Mouse (Mus musculus) midbrain, embryonic 15.5 days (tissue): Measurements from ENCODE around the gene Commd1. TPM values are rescaled to one million over a fixed set of nuclear protein-coding genes. Genes with fewer than 3 reads are reported as not detected.
A peak's percentile ranks its signal among the peaks of the same experiment; 100 is the strongest.

Experiments used
- ATAC-seq: fragments of 200-750 bp; cut with Nextera tagmentation; replicated peaks from 2 replicates; pipeline ENCODE4 v1.8.0; 2017; ENCODE audit warnings: moderate TSS enrichment
- H3K27ac ChIP-seq: fragments of 300-500 bp; sonication (generic); 2 replicates; pipeline ENCODE4 v1.5.1; 2015; ENCODE audit warnings: mild to moderate bottlenecking, inconsistent platforms
- H3K27me3 ChIP-seq: fragments of 300-500 bp; sonication (generic); replicated peaks from 2 replicates; pipeline ENCODE4 v1.6.1; 2015; ENCODE audit warnings: inconsistent platforms
- H3K36me3 ChIP-seq: fragments of 300-500 bp; sonication (generic); replicated peaks from 2 replicates; pipeline ENCODE4 v1.6.1; 2015; ENCODE audit warnings: inconsistent platforms
- H3K4me1 ChIP-seq: fragments of 300-500 bp; sonication (generic); 2 replicates; pipeline ENCODE4 v1.6.1; 2015; ENCODE audit warnings: inconsistent platforms
- H3K4me2 ChIP-seq: fragments of 300-500 bp; sonication (generic); 2 replicates; pipeline ENCODE4 v1.6.1; 2015; ENCODE audit warnings: inconsistent platforms, mild to moderate bottlenecking, moderate library complexity
- H3K4me3 ChIP-seq: fragments of 300-500 bp; sonication (generic); 2 replicates; pipeline ENCODE4 v1.5.1; 2015; ENCODE audit warnings: mild to moderate bottlenecking, inconsistent platforms
- H3K9ac ChIP-seq: fragments of 300-500 bp; sonication (generic); 2 replicates; pipeline ENCODE4 v1.6.1; 2015; ENCODE audit warnings: mild to moderate bottlenecking, inconsistent platforms
- H3K9me3 ChIP-seq: fragments of 300-500 bp; sonication (generic); 2 replicates; pipeline ENCODE4 v1.6.1; 2016; ENCODE audit warnings: inconsistent platforms
- WGBS: fragments of 180-500 bp; shearing (Covaris S2); methylation state at CpG from one replicate; pipeline ENCODE4 v1.1.7; 2015; ENCODE audit warnings: mixed read lengths; 5-methylcytosine and 5-hydroxymethylcytosine counted together
- polyA plus RNA-seq: library from polyadenylated mRNA; unstranded; fragments of >200 nt; fragmentation: Nextera tagmentation; extraction: Ambion mirVana; gene quantifications from 2 replicates; pipeline ENCODE4 v1.2.1, GENCODE M21; 2015

Gene Commd1
- polyA plus RNA-seq, 1 experiment from 2014 or later = 241 TPM

DNA sequence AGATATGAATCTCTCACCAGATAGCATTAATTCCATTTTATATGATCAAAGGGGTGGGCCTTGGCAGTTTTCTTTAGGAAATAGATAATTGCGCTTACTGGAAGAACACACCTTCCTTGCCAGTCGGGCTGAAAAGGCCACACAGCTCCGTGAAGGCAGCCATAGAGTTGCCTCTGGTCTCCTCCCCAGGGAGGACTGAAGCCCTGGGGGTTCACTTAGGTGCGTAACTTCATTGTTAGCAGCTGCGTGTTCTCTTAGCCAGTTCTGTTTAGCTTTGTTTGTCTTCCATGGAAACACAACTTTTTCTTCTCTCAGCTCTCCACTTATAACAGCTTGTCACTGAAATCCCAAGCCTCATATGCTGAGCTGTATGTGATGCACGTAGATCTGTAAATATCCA, 89.7 kb downstream of the Commd1 start:
- Histone ChIP-seq H3K9ac (no peak overlapping the region), H3K4me2 (no peak overlapping the region), H3K4me1 (no peaks in the 10 kb centered on the region), H3K36me3 (no peaks in the 10 kb centered on the region), H3K9me3 (no peaks in the 10 kb centered on the region), H3K27ac (no peak overlapping the region), H3K27me3 (no peaks in the 10 kb centered on the region), H3K4me3 (no peak overlapping the region)
- no peak for ATAC-seq
- WGBS = 72% methylated on average over 6 of the region's 6 CpGs

DNA sequence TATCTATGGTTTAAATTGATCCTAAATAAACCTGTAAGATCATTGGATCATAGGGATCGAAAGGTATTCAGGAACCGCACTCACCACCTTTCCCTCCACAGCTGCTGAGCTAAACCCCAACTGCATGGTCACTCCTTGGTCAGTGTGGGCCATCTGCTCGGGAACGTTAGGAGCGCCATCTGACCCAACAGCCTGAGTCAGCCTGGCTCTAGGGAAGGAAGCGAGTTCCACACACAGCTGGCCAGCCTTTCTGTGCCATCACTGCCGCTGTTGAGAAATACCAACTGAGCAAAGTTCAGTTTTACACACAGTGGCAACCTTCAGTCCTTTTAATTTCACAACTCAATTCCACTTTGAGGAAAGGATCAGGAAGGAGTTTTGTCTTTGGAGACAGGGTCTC, 90.3 kb downstream of the Commd1 start:
- no peaks in the 10 kb centered on the region for H3K4me1 ChIP-seq
- H3K9ac ChIP-seq = no peak overlapping the region
- no peak for ATAC-seq
- 92% methylated on average over 7 of the region's 7 CpGs for WGBS
- H3K9me3 ChIP-seq = no peaks in the 10 kb centered on the region
- no peak overlapping the region for H3K27ac ChIP-seq
- H3K4me3 ChIP-seq = no peak overlapping the region
- H3K36me3 ChIP-seq = no peaks in the 10 kb centered on the region
- no peaks in the 10 kb centered on the region for H3K27me3 ChIP-seq
- no peak overlapping the region for H3K4me2 ChIP-seq

DNA sequence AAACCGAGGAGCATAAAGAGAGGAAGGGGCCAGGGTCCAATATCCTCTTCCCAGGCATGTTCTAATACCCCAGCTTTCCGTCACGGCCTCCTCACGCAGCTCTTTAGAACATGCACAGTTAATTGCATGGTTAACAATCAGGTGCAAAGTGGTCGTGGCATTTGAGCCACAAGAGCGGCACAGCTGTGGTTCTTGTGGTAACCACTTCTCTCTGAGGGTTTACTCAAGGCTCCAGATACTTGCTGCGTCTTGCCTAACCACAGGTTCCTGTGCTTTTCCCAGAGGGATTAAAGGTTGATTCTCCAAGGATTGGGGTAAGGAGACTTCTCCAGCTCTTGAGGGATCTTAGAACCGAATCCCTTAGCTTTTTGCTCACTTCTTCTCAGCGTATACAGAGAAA, 90.9 kb downstream of the Commd1 start:
- no peak for ATAC-seq
- WGBS = 70% methylated on average over 9 of the region's 9 CpGs
- H3K36me3 ChIP-seq = no peaks in the 10 kb centered on the region

DNA sequence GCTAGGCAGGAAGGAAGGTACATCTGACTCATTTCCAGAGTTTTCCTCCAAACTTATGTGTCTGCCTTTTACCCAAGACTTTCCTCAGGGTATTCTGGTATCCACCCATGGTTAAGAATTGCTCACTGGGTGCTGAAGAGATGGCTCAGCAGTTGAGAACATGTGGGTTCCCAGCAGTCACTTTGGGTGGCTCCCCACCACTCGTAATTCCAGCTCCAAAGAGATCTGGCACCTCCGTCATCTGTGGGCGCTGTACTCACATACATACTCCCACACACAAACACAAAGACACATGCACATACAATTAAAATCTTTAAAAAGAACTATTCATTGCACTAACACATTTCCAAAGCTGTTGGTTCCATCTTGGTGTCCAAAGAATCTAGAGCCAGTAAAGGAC, 93.0 kb downstream of the Commd1 start:
- Histone ChIP-seq H3K27me3 (no peaks in the 10 kb centered on the region), H3K27ac (no peak overlapping the region), H3K4me2 (no peak overlapping the region), H3K4me3 (no peak overlapping the region), H3K9me3 (no peaks in the 10 kb centered on the region), H3K4me1 (no peaks in the 10 kb centered on the region), H3K9ac (no peak overlapping the region), H3K36me3 (no peaks in the 10 kb centered on the region)
- no peak for ATAC-seq
- WGBS = 94% methylated on average over 3 of the region's 3 CpGs

More for the DNA sequence above, 90.9 kb downstream of the Commd1 start:
- Histone ChIP-seq H3K4me2 (no peak overlapping the region), H3K4me1 (no peaks in the 10 kb centered on the region), H3K9me3 (no peaks in the 10 kb centered on the region), H3K27me3 (no peaks in the 10 kb centered on the region), H3K9ac (no peak overlapping the region), H3K27ac (no peak overlapping the region), H3K4me3 (no peak overlapping the region)

DNA sequence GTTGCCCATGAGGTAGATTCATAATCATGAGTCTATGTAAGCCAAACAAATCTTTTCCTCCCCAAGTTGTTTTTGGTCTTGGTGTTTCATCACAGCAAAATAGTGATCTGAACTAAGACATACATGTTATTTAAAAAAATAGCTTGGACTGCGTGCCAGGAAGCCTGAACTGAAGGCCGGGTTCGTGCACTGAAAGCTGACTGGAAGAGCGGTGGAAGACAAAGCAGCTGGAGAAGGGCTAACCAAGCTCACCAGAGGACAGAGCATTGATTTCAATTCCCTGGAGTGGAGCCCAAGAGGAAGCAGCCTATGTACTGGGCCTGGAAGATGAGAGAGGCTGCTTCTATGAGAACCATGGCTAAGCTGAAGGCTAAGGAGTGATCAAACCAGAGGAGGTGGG, 95.2 kb downstream of the Commd1 start:
- 86% methylated on average over 4 of the region's 4 CpGs for WGBS
- no peak overlapping the region for H3K27ac ChIP-seq

DNA sequence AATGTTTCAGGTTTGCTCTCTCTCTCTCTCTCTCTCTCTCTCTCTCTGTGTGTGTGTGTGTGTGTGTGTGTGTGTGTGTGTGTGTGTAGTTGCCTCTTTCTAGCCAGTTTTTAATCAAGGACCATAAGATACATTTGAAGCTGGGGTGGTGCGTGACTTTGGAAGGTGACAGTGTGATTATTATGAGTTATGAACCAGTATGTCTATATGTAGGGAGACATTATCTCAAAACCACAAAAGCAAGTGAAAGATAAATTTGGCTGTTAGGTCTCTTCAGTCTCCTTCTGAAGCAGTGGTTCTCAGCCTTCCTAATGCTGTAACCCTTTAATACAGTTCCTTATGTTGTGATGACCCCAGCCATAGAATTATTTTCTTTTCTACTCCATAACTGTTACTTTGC, 96.8 kb downstream of the Commd1 start:
- WGBS = 88% methylated on average over 1 of the region's 1 CpGs

More for the DNA sequence above, 95.2 kb downstream of the Commd1 start:
- no peak for ATAC-seq
- H3K27me3 ChIP-seq = no peaks in the 10 kb centered on the region
- H3K9ac ChIP-seq = no peak overlapping the region
- no peaks in the 10 kb centered on the region for H3K4me1 ChIP-seq
- H3K4me2 ChIP-seq = no peak overlapping the region
- H3K36me3 ChIP-seq = no peaks in the 10 kb centered on the region
- H3K4me3 ChIP-seq = no peak overlapping the region
- H3K9me3 ChIP-seq = no peaks in the 10 kb centered on the region

DNA sequence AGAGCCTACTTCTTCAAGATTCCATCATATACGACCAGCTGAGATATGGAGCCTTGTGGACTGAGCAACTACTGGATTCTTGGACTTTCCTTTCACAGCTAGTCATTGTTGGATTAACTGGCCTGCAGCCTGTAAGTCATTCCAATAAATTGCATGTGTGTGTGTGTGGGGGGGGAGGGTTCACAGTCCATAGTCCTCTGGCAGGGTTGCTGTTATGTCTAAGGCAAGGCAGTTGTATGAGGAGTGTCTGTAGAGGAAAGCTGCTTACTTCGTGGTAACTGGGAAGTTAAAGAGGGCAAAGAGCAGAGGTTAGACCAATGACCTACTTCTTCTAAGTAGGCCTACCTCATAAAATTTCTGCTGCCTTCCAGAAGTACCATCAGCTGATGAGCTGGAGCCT, 98.5 kb downstream of the Commd1 start:
- no peak overlapping the region for H3K4me2 ChIP-seq
- no peak overlapping the region for H3K4me3 ChIP-seq
- no peak overlapping the region for H3K27ac ChIP-seq
- no peaks in the 10 kb centered on the region for H3K4me1 ChIP-seq
- ATAC-seq = no peak
- H3K27me3 ChIP-seq = no peaks in the 10 kb centered on the region
- WGBS = 87% methylated on average over 2 of the region's 2 CpGs
- H3K36me3 ChIP-seq = no peaks in the 10 kb centered on the region
- H3K9ac ChIP-seq = no peak overlapping the region
- no peaks in the 10 kb centered on the region for H3K9me3 ChIP-seq

More for the DNA sequence above, 96.8 kb downstream of the Commd1 start:
- Histone ChIP-seq H3K27ac (no peak overlapping the region), H3K9ac (no peak overlapping the region), H3K4me2 (no peak overlapping the region), H3K36me3 (no peaks in the 10 kb centered on the region), H3K9me3 (no peaks in the 10 kb centered on the region), H3K4me1 (no peaks in the 10 kb centered on the region), H3K4me3 (no peak overlapping the region), H3K27me3 (no peaks in the 10 kb centered on the region)
- no peak for ATAC-seq

DNA sequence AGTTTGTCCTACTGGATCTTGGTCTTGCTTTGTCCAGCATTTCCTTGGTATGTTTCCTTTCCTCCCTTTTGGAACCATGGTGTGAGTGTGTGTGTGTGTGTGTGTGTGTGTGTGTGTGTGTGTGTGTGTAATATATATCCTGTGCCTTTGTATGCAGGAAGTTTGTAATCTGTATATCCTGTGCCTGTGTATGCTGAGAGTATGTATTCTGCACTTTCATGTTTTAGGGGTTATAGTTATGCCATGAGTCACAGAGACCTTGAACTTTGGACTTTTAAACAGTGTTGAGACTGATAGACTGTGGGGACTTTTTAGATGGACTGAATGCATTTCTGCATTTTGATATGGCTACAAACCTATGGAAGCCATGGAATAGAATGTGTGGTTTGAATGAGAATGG, 99.3 kb downstream of the Commd1 start:
- H3K4me2 ChIP-seq = no peak overlapping the region
- ATAC-seq = no peak
- no peak overlapping the region for H3K27ac ChIP-seq
- H3K4me3 ChIP-seq = no peak overlapping the region
- H3K36me3 ChIP-seq = no peaks in the 10 kb centered on the region
- H3K9ac ChIP-seq = no peak overlapping the region
- H3K27me3 ChIP-seq = no peaks in the 10 kb centered on the region
- H3K4me1 ChIP-seq = no peaks in the 10 kb centered on the region
- H3K9me3 ChIP-seq = no peaks in the 10 kb centered on the region

DNA sequence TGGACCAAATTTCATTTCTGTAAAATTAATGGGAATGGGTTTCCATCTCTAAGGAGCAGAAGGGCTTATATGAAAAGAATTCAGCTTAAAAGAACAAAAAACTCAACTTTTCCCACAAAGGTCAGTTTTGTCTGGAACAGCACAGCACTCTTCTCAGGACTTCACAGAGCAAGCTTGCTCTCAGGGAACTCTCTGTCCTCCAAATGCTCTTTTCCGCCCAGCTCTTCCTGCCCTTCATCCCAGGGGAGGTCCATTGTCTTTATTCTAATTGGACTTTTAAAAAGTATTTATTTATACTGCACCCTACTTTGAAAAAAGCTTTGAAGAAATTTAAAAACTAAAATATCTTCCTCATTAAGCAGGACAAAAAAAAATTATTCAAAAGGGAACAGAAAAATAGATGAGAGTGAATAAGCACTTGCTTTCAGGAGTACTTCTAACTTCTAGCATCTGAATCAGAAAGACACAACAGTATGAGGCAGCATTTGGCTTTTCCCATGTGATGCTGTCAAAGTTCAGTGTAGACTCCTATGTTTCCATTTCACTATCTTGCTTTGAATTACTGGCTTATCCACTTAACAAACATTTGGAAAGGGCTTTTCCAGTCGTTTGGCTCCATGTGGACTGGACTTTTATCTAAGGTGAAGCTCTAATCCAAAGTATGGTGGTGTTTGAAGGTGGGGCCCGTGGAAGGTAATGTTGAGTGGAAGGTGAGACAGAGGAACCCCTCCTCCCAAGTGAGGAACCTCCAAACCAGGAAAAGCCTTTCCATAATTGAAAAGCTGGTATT, 101.6 kb downstream of the Commd1 start:
- no peaks in the 10 kb centered on the region for H3K9me3 ChIP-seq
- no peak overlapping the region for H3K4me3 ChIP-seq
- no peak overlapping the region for H3K27ac ChIP-seq
- WGBS = 71% methylated on average over 3 of the region's 3 CpGs
- no peaks in the 10 kb centered on the region for H3K27me3 ChIP-seq
- H3K9ac ChIP-seq = no peak overlapping the region
- no peaks in the 10 kb centered on the region for H3K36me3 ChIP-seq
- ATAC-seq = no peak
- peaks cover 5% of the 10 kb centered on the region for H3K4me1 ChIP-seq
- no peak overlapping the region for H3K4me2 ChIP-seq

DNA sequence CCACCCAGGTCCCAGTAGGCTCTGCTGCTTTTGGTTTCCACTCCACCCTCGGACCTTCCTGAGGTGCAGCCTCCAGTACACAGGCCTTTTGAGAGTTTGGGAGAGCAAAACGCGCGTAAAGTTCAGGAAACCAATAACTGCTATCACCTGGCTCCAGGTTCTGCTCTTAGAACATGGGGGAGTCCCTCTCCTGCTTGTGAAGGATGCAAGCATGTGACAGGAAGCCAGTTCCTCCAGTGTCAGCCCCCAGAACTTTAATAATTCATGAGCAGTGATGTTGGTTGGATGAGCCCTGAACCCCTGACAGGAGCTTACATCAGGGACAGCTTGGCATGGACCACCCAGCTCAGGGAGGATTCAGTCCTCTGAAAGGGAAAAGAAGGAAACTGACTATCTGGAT, 102.5 kb downstream of the Commd1 start:
- Histone ChIP-seq H3K4me1 (peaks cover 14% of the 10 kb centered on the region), H3K9ac (no peak overlapping the region), H3K4me3 (no peak overlapping the region), H3K9me3 (no peaks in the 10 kb centered on the region), H3K27ac (no peak overlapping the region), H3K4me2 (no peak overlapping the region), H3K36me3 (no peaks in the 10 kb centered on the region), H3K27me3 (no peaks in the 10 kb centered on the region)
- no peak for ATAC-seq
- 91% methylated on average over 4 of the region's 4 CpGs for WGBS

DNA sequence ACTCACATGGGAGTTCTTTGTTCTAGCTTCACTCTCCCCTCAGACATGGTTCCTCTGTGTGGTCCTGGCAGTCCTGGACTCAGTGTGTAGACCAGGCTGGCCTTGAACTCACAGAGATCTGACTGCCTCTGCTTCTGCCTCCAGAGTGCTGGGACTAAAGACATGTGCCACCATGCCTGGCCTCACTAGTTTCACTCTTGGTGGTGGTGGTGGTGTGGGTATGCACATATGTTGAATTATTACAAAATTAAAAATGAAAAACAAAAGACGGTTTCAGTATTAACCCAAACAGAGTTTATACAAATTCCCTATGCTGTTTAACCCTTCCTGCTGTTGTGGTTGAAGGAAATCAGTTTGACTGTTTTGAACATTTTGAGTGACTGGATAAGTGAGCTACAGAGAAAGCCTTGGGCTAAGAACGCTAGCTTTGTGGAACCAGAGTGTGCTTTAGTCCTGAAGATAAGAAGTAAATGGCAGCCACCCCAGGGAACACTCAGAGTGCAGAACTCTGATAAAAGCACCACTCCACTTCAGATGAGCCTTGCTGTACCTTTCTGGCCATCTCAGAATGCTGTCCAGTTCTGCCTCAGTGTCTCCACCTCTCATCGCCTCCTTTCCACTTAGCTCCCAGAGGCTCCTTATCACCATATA, 105.4 kb downstream of the Commd1 start:
- no peaks in the 10 kb centered on the region for H3K9me3 ChIP-seq
- H3K4me1 ChIP-seq = peaks cover 25% of the 10 kb centered on the region
- WGBS = 94% methylated on average over 3 of the region's 3 CpGs
- no peaks in the 10 kb centered on the region for H3K27me3 ChIP-seq
- no peak overlapping the region for H3K4me3 ChIP-seq
- no peak overlapping the region for H3K27ac ChIP-seq
- no peak for ATAC-seq
- H3K36me3 ChIP-seq = no peaks in the 10 kb centered on the region
- H3K4me2 ChIP-seq = no peak overlapping the region
- no peak overlapping the region for H3K9ac ChIP-seq

DNA sequence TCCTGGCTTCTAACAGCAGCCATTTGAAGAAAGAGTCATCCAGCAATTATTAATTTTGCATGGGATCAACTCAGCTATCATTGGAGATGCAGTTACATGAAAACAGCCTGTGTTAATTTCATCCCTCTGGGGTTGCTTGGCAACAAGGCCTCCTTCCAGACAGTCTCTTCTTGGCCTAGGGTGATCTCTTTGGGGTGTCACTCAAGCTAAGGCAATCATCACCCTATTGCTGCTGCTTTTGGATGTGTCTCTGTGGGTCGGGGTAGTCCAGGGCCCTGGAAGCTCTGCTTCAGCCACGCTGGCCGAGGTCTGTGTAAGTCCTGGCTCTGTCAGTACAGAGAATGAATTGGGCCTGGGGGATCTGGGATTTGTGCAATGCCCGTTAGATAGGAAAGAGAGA, 106.9 kb downstream of the Commd1 start:
- Histone ChIP-seq H3K4me1 (peaks cover 25% of the 10 kb centered on the region), H3K4me2 (no peak overlapping the region), H3K36me3 (no peaks in the 10 kb centered on the region), H3K4me3 (no peak overlapping the region), H3K9me3 (no peaks in the 10 kb centered on the region), H3K27ac (peak overlapping the region; percentile 74), H3K9ac (no peak overlapping the region), H3K27me3 (no peaks in the 10 kb centered on the region)
- peak; percentile 94 for ATAC-seq
- WGBS = 38% methylated on average over 4 of the region's 4 CpGs

DNA sequence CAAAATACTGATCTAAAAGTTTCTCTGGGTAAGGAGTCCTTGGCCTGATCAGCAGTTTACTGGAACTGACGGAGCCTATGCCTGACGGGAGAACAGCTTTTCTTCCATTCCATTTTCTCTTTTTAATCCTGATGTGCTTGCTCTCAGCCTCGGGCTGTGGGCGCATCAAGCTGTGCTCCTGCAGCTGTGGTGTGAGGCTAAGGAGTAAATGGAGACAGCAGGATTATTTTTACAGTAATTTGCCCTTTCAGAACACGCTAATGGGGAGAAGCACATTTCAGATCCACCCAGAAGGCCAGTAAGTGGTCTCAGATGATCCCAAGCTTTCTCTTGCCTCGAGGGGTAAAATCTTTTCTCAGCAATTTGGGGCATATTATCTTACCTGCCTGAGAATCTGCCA, 107.4 kb downstream of the Commd1 start:
- peak; percentile 76 for ATAC-seq
- Histone ChIP-seq H3K4me2 (no peak overlapping the region), H3K4me3 (no peak overlapping the region), H3K36me3 (no peaks in the 10 kb centered on the region), H3K27ac (peak overlapping the region; percentile 74), H3K9ac (no peak overlapping the region), H3K9me3 (no peaks in the 10 kb centered on the region), H3K27me3 (no peaks in the 10 kb centered on the region), H3K4me1 (peaks cover 25% of the 10 kb centered on the region)
- WGBS = 29% methylated on average over 6 of the region's 6 CpGs
